In genomic region chr10:22059026-22059325, GRCm38 (mm10) we compare ENCODE assay signal across 9 mouse cellular contexts. TPM values are rescaled to one million over a fixed set of nuclear protein-coding genes. Genes with fewer than 3 reads are reported as not detected.
DNase-seq lines count a peak whose midpoint lies in the region; ATAC-seq and TF ChIP-seq lines count a peak whose summit lies in the region.
"Had no signal": no experiment of that assay in that cellular context is flagged by ENCODE, and none has a peak within 500 bp of the region (broad histone marks: within the 10 kb centered on the region; RNA-seq: fewer than 3 reads in every experiment).

No protein-coding gene starts in this region.

- TF ChIP-seq POLR2A in ES-Bruce4 (IDR thresholded peaks at IDR 0.05; ENCODE audit: insufficient read depth, low read length): no peak

- H3K4me3 ChIP-seq in heart, embryonic 12.5 days: peak overlapping the region; percentile 54
- H3K4me3 ChIP-seq in ES-Bruce4 (ENCODE audit: low read depth, low read length): peak overlapping the region; percentile 54
- peak overlapping the region; percentile 61 for H3K4me3 ChIP-seq in heart, embryonic 16.5 days (ENCODE audit: low read length)
- peak overlapping the region; percentile 49 for H3K4me3 ChIP-seq in liver, postnatal 0 days (ENCODE audit: low read depth, low read length)

- H3K27ac ChIP-seq in heart, embryonic 12.5 days (ENCODE audit: poor library complexity, severe bottlenecking): no peak overlapping the region
- H3K27ac ChIP-seq in ES-Bruce4 (ENCODE audit: insufficient read depth, low read length): no peak overlapping the region
- no peak overlapping the region for H3K27ac ChIP-seq in heart, embryonic 16.5 days (ENCODE audit: low read length)
- no peak overlapping the region for H3K27ac ChIP-seq in liver, postnatal 0 days (ENCODE audit: low read depth)

- H3K9me3 ChIP-seq in heart, embryonic 12.5 days (replicated peaks): no peaks in the 10 kb centered on the region
- no peaks in the 10 kb centered on the region for H3K9me3 ChIP-seq in ES-Bruce4 (replicated peaks; ENCODE audit: control insufficient read depth, insufficient read depth, low read length, poor library complexity, severe bottlenecking)
- no peaks in the 10 kb centered on the region for H3K9me3 ChIP-seq in heart, embryonic 16.5 days (replicated peaks; ENCODE audit: control insufficient read depth, low read length)
- no peaks in the 10 kb centered on the region for H3K9me3 ChIP-seq in liver, postnatal 0 days (ENCODE audit: low read length)

- no peaks in the 10 kb centered on the region for H3K36me3 ChIP-seq in heart, embryonic 12.5 days
- H3K36me3 ChIP-seq in ES-Bruce4 (ENCODE audit: control insufficient read depth, insufficient read depth, low read length, poor library complexity, severe bottlenecking): no peaks in the 10 kb centered on the region
- H3K36me3 ChIP-seq in heart, embryonic 16.5 days (ENCODE audit: control insufficient read depth, insufficient read depth): no peaks in the 10 kb centered on the region
- no peaks in the 10 kb centered on the region for H3K36me3 ChIP-seq in liver, postnatal 0 days (replicated peaks; ENCODE audit: insufficient read depth, low read length)

- peak overlapping the region; percentile 87 for H3K4me2 ChIP-seq in heart, embryonic 12.5 days
- peak overlapping the region; percentile 94 for H3K4me2 ChIP-seq in heart, embryonic 16.5 days (ENCODE audit: low read depth, low read length)
- peak overlapping the region; percentile 79 for H3K4me2 ChIP-seq in liver, postnatal 0 days (ENCODE audit: low read depth, low read length)

- TF ChIP-seq EP300 in ES-Bruce4 (IDR thresholded peaks at IDR 0.05; ENCODE audit: insufficient read depth, low read depth, low read length): no peak
- no peak for TF ChIP-seq EP300 in liver, postnatal 0 days (IDR thresholded peaks at IDR 0.05; ENCODE audit: low read depth)

- ATAC-seq in heart, embryonic 12.5 days (ENCODE audit: insufficient number of reproducible peaks, low FRiP score): no peak
- ATAC-seq in heart, embryonic 16.5 days (replicated peaks; ENCODE audit: extremely low read depth, insufficient read depth, low FRiP score): peak; percentile 34; the same call in 1 of the 2 replicates
- no peak for ATAC-seq in liver, postnatal 0 days

- TF ChIP-seq CTCF in ES-Bruce4 (IDR thresholded peaks at IDR 0.05; ENCODE audit: low read depth, low read length): no peak
- no peak for TF ChIP-seq CTCF in liver, postnatal 0 days (IDR thresholded peaks at IDR 0.05; ENCODE audit: low read depth)

- H3K27me3 ChIP-seq in heart, embryonic 12.5 days (replicated peaks): no peaks in the 10 kb centered on the region
- no peaks in the 10 kb centered on the region for H3K27me3 ChIP-seq in ES-Bruce4 (ENCODE audit: control insufficient read depth, insufficient read depth, low read length, poor library complexity, severe bottlenecking)
- no peaks in the 10 kb centered on the region for H3K27me3 ChIP-seq in heart, embryonic 16.5 days (ENCODE audit: control insufficient read depth, insufficient read depth, low read length)
- H3K27me3 ChIP-seq in liver, postnatal 0 days (ENCODE audit: insufficient read depth, low read length): no peaks in the 10 kb centered on the region

- 19% methylated on average over 12 of the region's 12 CpGs for WGBS in heart, embryonic 12.5 days
- 19% methylated on average over 12 of the region's 12 CpGs for WGBS in heart, embryonic 16.5 days
- WGBS in liver, postnatal 0 days (ENCODE audit: insufficient replicate concordance): 18% methylated on average over 12 of the region's 12 CpGs

- H3K4me1 ChIP-seq in heart, embryonic 12.5 days (replicated peaks): 0 out of 2 replicates have a peak, but pooled peaks cover 5% of the 10 kb centered on the region
- no peaks in the 10 kb centered on the region for H3K4me1 ChIP-seq in ES-Bruce4 (ENCODE audit: control insufficient read depth, insufficient read depth, low read length)
- no peaks in the 10 kb centered on the region for H3K4me1 ChIP-seq in heart, embryonic 16.5 days (ENCODE audit: control insufficient read depth, insufficient read depth, low read length)
- peaks cover 11% of the 10 kb centered on the region for H3K4me1 ChIP-seq in liver, postnatal 0 days (ENCODE audit: insufficient read depth)

- no peak for DNase-seq in heart, postnatal 4 days
- no peak for DNase-seq in liver, postnatal 0 days
- no peak for DNase-seq in layer of hippocampus, postnatal 36 days
- no peak for DNase-seq in urinary bladder, postnatal 10 days (ENCODE audit: low spot score)
- no peak for DNase-seq in cerebellum, adult 8-10 months

- H3K9ac ChIP-seq in heart, embryonic 12.5 days: peak overlapping the region; percentile 61; the same call in 1 of the 2 replicates
- H3K9ac ChIP-seq in ES-Bruce4 (ENCODE audit: low read depth, poor library complexity, severe bottlenecking): peak overlapping the region; percentile 63
- H3K9ac ChIP-seq in heart, embryonic 16.5 days (ENCODE audit: low read length): peak overlapping the region; percentile 63
- H3K9ac ChIP-seq in liver, postnatal 0 days (replicated peaks): no peak overlapping the region

RNA-seq across cellular contexts. Expression of gene 4930444G20Rik, which starts 8.9 kb away (rescaled TPM):
- polyA plus RNA-seq in heart, embryonic 12.5 days (2016; fragmentation: Nextera tagmentation; extraction: Ambion mirVana): not detected in 2 replicates
- total RNA-seq in heart, postnatal 4 days (2021): not detected
- not detected in 2 replicates for polyA plus RNA-seq in ES-Bruce4 (2011; ENCODE audit: insufficient read depth, insufficient read length, low read depth, missing spikeins)
- polyA plus RNA-seq in heart, embryonic 16.5 days (2015; fragmentation: Nextera tagmentation; extraction: Ambion mirVana): not detected in 2 replicates
- not detected in 2 replicates for polyA plus RNA-seq in liver, postnatal 0 days (2015; fragmentation: Nextera tagmentation; extraction: Ambion mirVana)
- not detected for total RNA-seq in layer of hippocampus, postnatal 36 days (2021)
- total RNA-seq: common myeloid progenitor, adult 5-6 weeks had no signal
